Mouse (Mus musculus) kidney, embryonic 14.5 days (tissue): Measurements from ENCODE around the gene Mettl6. TPM values are rescaled to one million over a fixed set of nuclear protein-coding genes. Genes with fewer than 3 reads are reported as not detected.
A peak's percentile ranks its signal among the peaks of the same experiment; 100 is the strongest.

Source experiments
- ATAC-seq: fragments of 200-750 bp; cut with Nextera tagmentation; 2 replicates; pipeline ENCODE4 v1.8.0; 2017; ENCODE audit warnings: moderate number of reproducible peaks, mild to moderate bottlenecking, moderate TSS enrichment, moderate library complexity; ENCODE audit not compliant: low FRiP score, low TSS enrichment
- H3K27ac ChIP-seq: fragments of 300-500 bp; sonication (generic); 2 replicates; pipeline ENCODE4 v1.5.1; 2014; ENCODE audit warnings: low read depth, mild to moderate bottlenecking, low read length, moderate library complexity, mixed read lengths
- H3K27me3 ChIP-seq: fragments of 300-500 bp; sonication (generic); 2 replicates; pipeline ENCODE4 v1.6.1; 2014; ENCODE audit warnings: mild to moderate bottlenecking, low read length; ENCODE audit not compliant: control insufficient read depth, insufficient read depth
- H3K36me3 ChIP-seq: fragments of 300-500 bp; sonication (generic); 2 replicates; pipeline ENCODE4 v1.6.1; 2014; ENCODE audit warnings: low read length, mixed read lengths; ENCODE audit not compliant: control insufficient read depth, insufficient read depth
- H3K4me1 ChIP-seq: fragments of 300-500 bp; sonication (generic); 2 replicates; pipeline ENCODE4 v1.6.1; 2014; ENCODE audit warnings: low read length, mixed read lengths; ENCODE audit not compliant: control insufficient read depth, insufficient read depth
- H3K4me2 ChIP-seq: fragments of 300-500 bp; sonication (generic); replicated peaks from 2 replicates; pipeline ENCODE4 v1.6.1; 2014; ENCODE audit warnings: low read depth, mild to moderate bottlenecking, low read length
- H3K4me3 ChIP-seq: fragments of 300-500 bp; sonication (generic); 2 replicates; pipeline ENCODE4 v1.5.1; 2014; ENCODE audit warnings: mild to moderate bottlenecking, low read length
- H3K9ac ChIP-seq: fragments of 300-500 bp; sonication (generic); 2 replicates; pipeline ENCODE4 v1.6.1; 2014; ENCODE audit warnings: low read depth, mild to moderate bottlenecking, low read length, moderate library complexity
- H3K9me3 ChIP-seq: fragments of 300-500 bp; sonication (generic); 2 replicates; pipeline ENCODE4 v1.6.1; 2016; ENCODE audit warnings: low read length; ENCODE audit not compliant: control insufficient read depth
- WGBS: fragments of 180-500 bp; shearing (Covaris S2); extraction: QIAGEN DNeasy Blood & Tissue Kit; methylation state at CpG from one replicate; pipeline ENCODE4 v1.1.7; 2014; 5-methylcytosine and 5-hydroxymethylcytosine counted together
- polyA plus RNA-seq: library from polyadenylated mRNA; unstranded; fragments of >200 nt; fragmentation: Nextera tagmentation; extraction: Ambion mirVana; gene quantifications from 2 replicates; pipeline ENCODE4 v1.2.1, GENCODE M21; 2014

Gene Mettl6
- polyA plus RNA-seq, 1 experiment from 2014 or later: 62.4 TPM

DNA sequence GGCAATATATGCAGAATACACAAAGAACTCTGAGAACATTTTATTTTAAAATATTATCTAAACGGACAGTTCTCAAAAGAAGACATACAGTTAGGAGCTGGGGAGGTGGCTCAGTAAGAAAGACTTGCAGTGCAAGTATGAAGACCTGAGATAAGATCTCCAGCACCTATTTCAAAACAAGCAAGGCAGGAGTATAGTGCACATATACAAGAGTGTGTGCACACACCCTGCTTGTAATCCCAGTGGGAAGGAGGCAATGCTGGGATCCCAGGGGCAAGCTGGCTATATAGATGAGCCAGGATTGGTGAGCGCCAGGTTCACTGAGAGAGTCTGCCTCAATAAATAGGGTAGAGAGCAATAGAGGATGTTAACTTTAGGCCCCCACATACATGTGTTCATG lies 21.1 kb upstream of the Mettl6 start:
- 99% methylated on average over 2 of the region's 2 CpGs for WGBS
- no peak for ATAC-seq
- no peak overlapping the region for H3K4me2 ChIP-seq
- no peaks in the 10 kb centered on the region for H3K4me1 ChIP-seq
- no peak overlapping the region for H3K9ac ChIP-seq
- no peaks in the 10 kb centered on the region for H3K36me3 ChIP-seq
- no peak overlapping the region for H3K27ac ChIP-seq
- no peaks in the 10 kb centered on the region for H3K27me3 ChIP-seq
- no peaks in the 10 kb centered on the region for H3K9me3 ChIP-seq
- no peak overlapping the region for H3K4me3 ChIP-seq

DNA sequence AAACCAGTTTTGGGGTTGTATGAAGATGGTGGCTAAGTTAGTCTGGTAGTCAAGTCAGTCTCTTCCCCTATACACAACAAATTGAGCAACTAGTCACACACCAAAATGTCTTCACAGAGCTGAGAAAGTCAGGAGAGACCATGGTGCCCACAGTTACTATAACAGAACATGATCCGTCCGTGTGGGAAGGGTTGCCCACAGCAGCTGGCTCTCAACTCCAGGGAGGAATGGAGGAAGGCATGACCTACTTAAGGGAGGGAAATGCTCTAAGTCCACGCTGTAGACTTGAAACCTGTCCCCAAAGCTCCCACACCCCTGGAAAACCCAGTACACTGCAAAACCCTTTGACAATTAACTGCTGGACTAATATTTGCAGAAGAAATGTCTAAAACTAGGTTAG lies 15.5 kb upstream of the Mettl6 start:
- no peaks in the 10 kb centered on the region for H3K9me3 ChIP-seq
- H3K9ac ChIP-seq: no peak overlapping the region
- WGBS: 88% methylated on average over 3 of the region's 3 CpGs
- H3K27me3 ChIP-seq: no peaks in the 10 kb centered on the region
- H3K36me3 ChIP-seq: peaks cover 50% of the 10 kb centered on the region
- no peak overlapping the region for H3K27ac ChIP-seq
- H3K4me1 ChIP-seq: no peaks in the 10 kb centered on the region
- H3K4me2 ChIP-seq: no peak overlapping the region
- no peak for ATAC-seq
- H3K4me3 ChIP-seq: no peak overlapping the region

DNA sequence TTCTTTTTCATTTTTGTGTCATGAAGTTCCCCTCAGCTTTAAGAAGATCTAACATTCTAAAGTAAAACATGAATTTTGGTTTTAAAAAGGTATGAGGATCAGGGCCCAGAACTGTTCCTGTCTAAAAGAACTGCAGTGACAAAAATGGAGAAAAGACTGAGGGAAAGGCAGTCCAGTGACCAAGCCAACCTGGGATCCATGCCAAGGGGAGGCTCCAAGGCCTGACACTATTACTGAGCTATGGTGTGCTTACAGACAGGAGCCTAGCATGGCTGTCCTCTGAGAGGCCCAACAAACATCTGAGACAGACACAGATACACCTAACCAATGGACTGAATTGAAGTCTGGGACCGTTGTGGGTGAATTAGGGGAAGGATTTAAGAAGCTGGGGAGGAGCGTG lies 15.1 kb upstream of the Mettl6 start:
- Histone ChIP-seq H3K9ac (no peak overlapping the region), H3K4me2 (no peak overlapping the region), H3K9me3 (no peaks in the 10 kb centered on the region), H3K4me1 (no peaks in the 10 kb centered on the region), H3K27ac (no peak overlapping the region), H3K27me3 (no peaks in the 10 kb centered on the region), H3K4me3 (no peak overlapping the region), H3K36me3 (peaks cover 54% of the 10 kb centered on the region)
- 97% methylated on average over 2 of the region's 2 CpGs for WGBS
- ATAC-seq: no peak

DNA sequence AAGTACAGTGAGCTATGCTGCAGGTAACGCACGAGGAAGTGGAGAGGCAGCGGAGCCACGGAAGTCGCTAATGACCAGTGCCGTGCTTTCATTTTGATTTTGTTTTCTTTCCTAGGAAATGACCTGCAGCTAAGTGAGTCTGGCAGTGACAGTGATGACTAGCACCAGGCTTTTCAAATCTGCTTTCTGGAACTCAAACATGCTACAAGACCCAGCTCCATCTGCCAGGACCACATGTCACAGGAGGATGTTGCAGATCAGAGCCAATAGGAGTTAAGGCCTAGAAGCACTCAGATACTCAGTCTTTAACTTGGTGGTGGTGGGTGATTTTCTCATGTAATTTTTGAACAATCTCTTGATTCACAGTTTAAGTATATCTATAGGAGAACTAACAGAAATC lies 11.6 kb upstream of the Mettl6 start:
- whole genome bisulfite sequencing: 91% methylated on average over 6 of the region's 6 CpGs

DNA sequence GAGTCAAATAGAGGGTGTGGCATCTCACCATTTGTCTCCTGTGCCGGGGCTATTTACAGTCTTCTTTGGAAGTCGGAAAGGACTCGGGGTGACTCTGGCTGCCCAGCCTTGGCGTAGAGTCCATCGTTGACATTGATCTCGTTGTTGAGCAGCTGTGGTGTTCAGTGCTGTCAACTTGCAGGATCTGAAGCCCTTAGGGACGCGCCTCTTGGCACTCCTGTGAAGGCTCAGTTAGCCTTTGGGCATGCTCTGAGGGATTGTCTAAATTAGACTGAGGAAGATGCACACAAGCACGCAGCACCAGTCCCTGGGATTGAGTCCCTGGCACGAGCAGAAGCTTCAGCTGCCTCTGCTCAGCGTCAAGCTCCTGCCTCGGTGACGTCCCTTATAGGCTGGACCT lies 8.6 kb upstream of the Mettl6 start:
- Histone ChIP-seq H3K36me3 (peaks cover 98% of the 10 kb centered on the region), H3K4me1 (no peaks in the 10 kb centered on the region), H3K9me3 (no peaks in the 10 kb centered on the region), H3K9ac (no peak overlapping the region), H3K27me3 (no peaks in the 10 kb centered on the region), H3K27ac (no peak overlapping the region), H3K4me2 (no peak overlapping the region), H3K4me3 (no peak overlapping the region)
- WGBS: 91% methylated on average over 13 of the region's 13 CpGs
- ATAC-seq: no peak

More for the DNA sequence above, 11.6 kb upstream of the Mettl6 start:
- no peak for ATAC-seq
- Histone ChIP-seq H3K4me2 (no peak overlapping the region), H3K27me3 (no peaks in the 10 kb centered on the region), H3K9me3 (no peaks in the 10 kb centered on the region), H3K27ac (no peak overlapping the region), H3K4me3 (no peak overlapping the region), H3K9ac (no peak overlapping the region), H3K36me3 (peaks cover 88% of the 10 kb centered on the region), H3K4me1 (no peaks in the 10 kb centered on the region)

DNA sequence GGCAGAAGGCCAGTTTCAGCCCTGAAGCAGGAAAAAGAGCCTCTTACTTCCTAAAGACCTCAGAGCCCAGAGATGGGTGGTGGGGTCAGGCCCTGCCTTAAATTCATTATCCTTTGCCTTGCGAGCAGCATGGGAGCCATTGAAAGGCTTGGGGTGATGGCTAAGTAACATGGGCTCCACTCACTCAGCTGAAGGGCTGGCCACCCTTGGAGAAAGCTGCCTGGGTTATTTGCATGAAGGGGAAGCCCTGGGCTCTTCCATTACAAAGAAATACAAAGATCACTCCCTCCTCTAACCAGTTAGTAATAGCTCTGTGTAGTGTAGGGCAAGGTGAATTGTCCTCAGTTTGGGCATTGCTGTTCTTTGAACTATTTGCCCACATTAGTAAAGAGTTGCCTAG lies 4.7 kb upstream of the Mettl6 start:
- Histone ChIP-seq H3K4me1 (peaks cover 14% of the 10 kb centered on the region; the same call in 1 of the 2 replicates), H3K27me3 (no peaks in the 10 kb centered on the region), H3K4me3 (no peak overlapping the region), H3K27ac (no peak overlapping the region), H3K36me3 (peaks cover 65% of the 10 kb centered on the region), H3K9ac (no peak overlapping the region), H3K9me3 (no peaks in the 10 kb centered on the region), H3K4me2 (no peak overlapping the region)
- ATAC-seq: no peak
- 87% methylated on average over 1 of the region's 1 CpGs for WGBS

DNA sequence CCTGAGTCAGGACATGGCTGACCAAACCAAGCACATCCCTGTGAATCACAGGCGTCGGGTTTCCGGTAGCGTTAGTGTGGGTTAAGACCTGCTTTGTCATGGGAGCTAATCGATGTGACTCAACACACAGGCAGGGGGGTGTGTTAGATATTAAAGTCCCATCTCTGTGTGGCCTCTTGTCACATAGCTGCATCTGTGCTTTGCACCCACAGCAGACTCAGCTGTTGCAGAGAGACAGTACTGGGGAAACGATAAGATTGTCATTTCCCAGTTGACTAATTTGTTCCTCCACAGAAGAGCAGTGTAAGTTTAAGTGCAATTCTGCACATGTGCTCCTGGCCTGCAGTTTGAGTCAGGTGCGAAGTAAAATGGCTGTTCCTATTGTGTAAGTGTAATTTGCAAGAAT lies 1.4 kb upstream of the Mettl6 start:
- no peak for ATAC-seq
- H3K4me1 ChIP-seq: peaks cover 18% of the 10 kb centered on the region; the same call in 1 of the 2 replicates
- H3K9ac ChIP-seq: peak overlapping the region; percentile 93; the same call in 1 of the 2 replicates
- peak overlapping the region; percentile 95 for H3K4me3 ChIP-seq
- H3K4me2 ChIP-seq: peak overlapping the region; percentile 95
- WGBS: 21% methylated on average over 7 of the region's 7 CpGs
- H3K9me3 ChIP-seq: no peaks in the 10 kb centered on the region
- H3K27ac ChIP-seq: no peak overlapping the region
- peaks cover 47% of the 10 kb centered on the region for H3K36me3 ChIP-seq
- no peaks in the 10 kb centered on the region for H3K27me3 ChIP-seq

DNA sequence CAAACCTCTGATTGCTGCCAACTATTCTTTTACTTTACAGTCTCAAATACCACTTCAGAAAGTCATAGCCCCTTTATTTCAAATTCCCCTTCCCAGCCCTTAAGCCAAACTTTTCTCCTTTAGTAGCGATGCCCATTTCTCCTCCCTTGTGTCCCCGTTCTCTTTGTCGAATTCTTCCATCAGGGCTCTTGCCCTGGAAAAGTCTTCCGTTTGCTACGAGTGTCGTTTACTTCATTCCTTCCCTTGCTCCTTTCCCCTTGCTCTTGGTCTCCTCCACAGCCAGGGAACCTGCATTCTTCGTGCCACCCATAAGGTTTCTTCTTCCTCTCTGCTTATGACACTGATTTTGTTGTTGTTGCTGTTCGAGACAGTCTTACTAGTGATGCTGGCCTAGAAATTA lies 698 bp upstream of the Mettl6 start:
- Histone ChIP-seq H3K4me1 (peaks cover 18% of the 10 kb centered on the region; the same call in 1 of the 2 replicates), H3K27ac (peak overlapping the region; percentile 84; the same call in 1 of the 2 replicates), H3K27me3 (no peaks in the 10 kb centered on the region), H3K36me3 (peaks cover 43% of the 10 kb centered on the region), H3K4me3 (peak overlapping the region; percentile 95), H3K9ac (peak overlapping the region; percentile 93), H3K9me3 (no peaks in the 10 kb centered on the region), H3K4me2 (peak overlapping the region; percentile 95)
- no peak for ATAC-seq
- 2% methylated on average over 8 of the region's 8 CpGs for WGBS

DNA sequence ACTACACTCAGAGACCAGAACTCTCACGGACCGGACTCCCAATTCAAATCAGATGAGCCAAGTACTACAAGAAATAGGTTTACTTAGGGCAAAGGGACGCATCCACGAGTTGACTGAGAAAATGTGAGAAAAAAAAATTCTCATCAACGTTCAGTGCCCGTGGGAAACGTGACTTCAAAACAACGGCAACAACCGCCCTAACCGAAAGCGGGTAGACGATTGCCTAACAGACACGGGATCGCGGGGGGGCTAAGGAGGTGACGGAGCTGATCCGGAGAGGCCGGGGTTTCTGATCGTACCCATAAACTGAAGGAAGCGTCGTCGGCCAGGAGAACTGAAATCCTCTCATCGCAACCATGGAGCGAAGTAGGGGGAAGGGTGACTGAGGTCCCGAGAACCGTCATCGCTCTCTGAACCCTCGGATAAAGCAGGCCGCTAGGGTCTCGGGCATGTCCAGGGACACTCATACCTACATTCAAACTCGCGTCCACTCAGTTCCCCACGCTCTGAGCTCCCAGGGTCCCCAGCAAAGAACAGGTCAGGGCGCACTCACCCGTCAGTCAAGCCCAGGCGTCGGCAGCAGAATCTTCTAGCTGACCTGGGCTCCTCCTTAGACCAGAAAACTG lies 378 bp downstream of the Mettl6 start, which contains the start of gene Eaf1:
TSS of gene Eaf1 (plus strand) at position 51 of the 626 bp plus-strand sequence.
- Histone ChIP-seq H3K4me2 (peak within 1 kb of the TSS; percentile 95), H3K36me3 (peaks cover 40% of the 10 kb centered on the region), H3K4me1 (peaks cover 18% of the 10 kb centered on the region; the same call in 1 of the 2 replicates), H3K27me3 (no peaks in the 10 kb centered on the region), H3K27ac (peak within 1 kb of the TSS; percentile 84), H3K9me3 (no peaks in the 10 kb centered on the region), H3K4me3 (peak within 1 kb of the TSS; percentile 95), H3K9ac (peak within 1 kb of the TSS; percentile 93)
- ATAC-seq: peak; percentile 67
- under 1% methylated on average over 37 of the region's 37 CpGs for WGBS
